Mouse (Mus musculus): ENCODE measurements around the gene Kcnk13. TPM values are rescaled to one million over a fixed set of nuclear protein-coding genes. Genes with fewer than 3 reads are reported as not detected.
A peak's percentile ranks its signal among the peaks of the same experiment; 100 is the strongest.

Gene Kcnk13
- polyA plus RNA-seq, 1 experiment from 2014 or later: 0.53 TPM

GRCm38 (mm10) chr12:100000381-100000780 lies 36.1 kb downstream of the Kcnk13 start:
- no peak overlapping the region for H3K9ac ChIP-seq (ENCODE audit: low read length)
- H3K36me3 ChIP-seq (ENCODE audit: control insufficient read depth, insufficient read depth, low read length): no peaks in the 10 kb centered on the region
- peaks cover 9% of the 10 kb centered on the region; the same call in 1 of the 2 replicates for H3K4me1 ChIP-seq (ENCODE audit: control insufficient read depth, insufficient read depth, low read length)
- H3K27me3 ChIP-seq (ENCODE audit: control insufficient read depth, insufficient read depth, low read length): no peaks in the 10 kb centered on the region
- H3K27ac ChIP-seq (ENCODE audit: low read length): no peak overlapping the region
- no peaks in the 10 kb centered on the region for H3K9me3 ChIP-seq (replicated peaks; ENCODE audit: control insufficient read depth, low read length)
- no peak overlapping the region for H3K4me3 ChIP-seq (replicated peaks; ENCODE audit: low read length)
- ATAC-seq (ENCODE audit: insufficient read depth, low FRiP score): no peak
- WGBS: 80% methylated on average over 7 of the region's 7 CpGs
- no peak overlapping the region for H3K4me2 ChIP-seq (ENCODE audit: low read depth, low read length)

DNA sequence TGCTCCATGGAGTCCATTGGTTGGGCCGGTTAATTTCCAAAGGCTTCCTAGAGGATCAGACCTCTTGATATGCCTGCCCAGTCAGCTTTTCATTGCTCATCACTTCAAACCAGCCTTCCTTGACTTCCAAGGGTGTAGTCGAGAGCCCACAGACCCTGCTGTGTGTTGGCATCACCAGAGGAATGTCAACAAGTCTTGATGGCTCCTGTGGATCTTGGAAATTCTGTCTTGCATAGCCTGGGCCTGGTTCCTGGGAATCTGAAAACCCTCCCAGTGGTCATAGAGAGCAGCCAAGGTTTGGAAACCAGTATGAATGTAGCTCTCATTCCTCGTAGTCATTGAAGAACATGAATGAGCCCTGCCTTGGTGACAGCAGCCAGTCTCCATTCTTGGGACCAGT lies 36.9 kb downstream of the Kcnk13 start:
- peaks cover 9% of the 10 kb centered on the region; the same call in 1 of the 2 replicates for H3K4me1 ChIP-seq (ENCODE audit: control insufficient read depth, insufficient read depth, low read length)
- no peaks in the 10 kb centered on the region for H3K9me3 ChIP-seq (replicated peaks; ENCODE audit: control insufficient read depth, low read length)
- 87% methylated on average over 3 of the region's 3 CpGs for WGBS
- no peak for ATAC-seq (ENCODE audit: insufficient read depth, low FRiP score)
- H3K9ac ChIP-seq (ENCODE audit: low read length): no peak overlapping the region
- H3K36me3 ChIP-seq (ENCODE audit: control insufficient read depth, insufficient read depth, low read length): no peaks in the 10 kb centered on the region
- H3K4me3 ChIP-seq (replicated peaks; ENCODE audit: low read length): no peak overlapping the region
- no peak overlapping the region for H3K27ac ChIP-seq (ENCODE audit: low read length)
- H3K27me3 ChIP-seq (ENCODE audit: control insufficient read depth, insufficient read depth, low read length): no peaks in the 10 kb centered on the region
- H3K4me2 ChIP-seq (ENCODE audit: low read depth, low read length): no peak overlapping the region

DNA sequence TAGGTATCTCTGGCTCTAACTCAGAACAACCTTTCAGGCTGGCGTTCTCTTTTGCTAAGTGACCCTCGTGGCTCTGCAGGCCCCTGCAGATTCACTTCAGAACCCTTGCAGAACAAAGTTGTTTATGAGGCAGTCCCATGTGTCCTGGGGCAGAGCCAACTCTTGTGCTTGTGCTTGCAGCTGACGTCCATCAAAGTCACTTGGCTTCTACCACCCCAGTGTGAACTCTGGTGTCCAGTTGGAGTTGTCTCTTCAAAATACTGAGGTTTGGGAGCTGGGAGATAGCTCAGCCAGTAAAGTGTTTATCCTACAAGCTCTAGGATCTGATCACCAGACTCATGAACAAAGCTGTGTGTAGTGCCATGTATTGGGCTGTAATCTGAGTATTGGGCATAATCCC lies 37.6 kb downstream of the Kcnk13 start:
- Histone ChIP-seq H3K4me1 (ENCODE audit: control insufficient read depth, insufficient read depth, low read length) (peaks cover 9% of the 10 kb centered on the region; the same call in 1 of the 2 replicates), H3K9ac (ENCODE audit: low read length) (no peak overlapping the region), H3K9me3 (replicated peaks; ENCODE audit: control insufficient read depth, low read length) (no peaks in the 10 kb centered on the region), H3K4me3 (replicated peaks; ENCODE audit: low read length) (no peak overlapping the region), H3K27ac (ENCODE audit: low read length) (no peak overlapping the region), H3K36me3 (ENCODE audit: control insufficient read depth, insufficient read depth, low read length) (no peaks in the 10 kb centered on the region), H3K27me3 (ENCODE audit: control insufficient read depth, insufficient read depth, low read length) (no peaks in the 10 kb centered on the region), H3K4me2 (ENCODE audit: low read depth, low read length) (no peak overlapping the region)
- ATAC-seq (ENCODE audit: insufficient read depth, low FRiP score): peak; percentile 25; the same call in 1 of the 2 replicates
- WGBS: 67% methylated on average over 3 of the region's 3 CpGs

DNA sequence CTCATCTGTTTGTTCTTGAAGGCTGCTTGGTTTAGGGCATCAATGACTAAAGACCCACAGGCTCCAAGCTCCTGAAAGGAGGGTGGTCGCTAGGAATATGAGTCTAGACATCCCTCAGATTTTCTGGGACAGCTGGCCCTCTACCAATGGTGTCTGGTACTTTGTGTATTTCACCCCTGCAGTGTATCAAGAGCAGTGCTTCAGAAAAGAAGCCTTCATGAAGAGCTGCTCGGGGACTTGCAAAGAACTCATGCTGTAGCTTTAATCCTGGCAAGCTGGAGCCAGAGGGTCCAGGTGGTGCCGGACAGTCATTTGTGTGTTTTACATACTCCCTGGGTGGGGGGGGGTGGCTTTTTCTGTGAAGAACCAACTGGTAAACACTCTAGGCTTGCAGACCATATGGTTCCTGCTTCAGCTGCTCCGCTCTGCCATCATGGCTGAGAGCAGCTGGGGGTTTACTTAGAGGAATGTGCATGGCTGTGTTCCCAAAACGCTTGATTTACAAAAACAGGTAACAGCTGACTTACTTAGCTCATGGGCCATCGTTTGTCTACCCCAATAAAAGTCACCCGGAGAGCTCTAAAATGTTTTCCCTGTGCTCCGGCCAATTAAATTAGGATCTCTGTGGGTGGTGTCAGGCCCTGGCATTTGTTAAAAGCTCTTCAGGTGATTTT lies 38.8 kb downstream of the Kcnk13 start:
- Histone ChIP-seq H3K27ac (ENCODE audit: low read length) (no peak overlapping the region), H3K9ac (ENCODE audit: low read length) (no peak overlapping the region), H3K36me3 (ENCODE audit: control insufficient read depth, insufficient read depth, low read length) (no peaks in the 10 kb centered on the region), H3K4me3 (replicated peaks; ENCODE audit: low read length) (no peak overlapping the region), H3K9me3 (replicated peaks; ENCODE audit: control insufficient read depth, low read length) (no peaks in the 10 kb centered on the region), H3K27me3 (ENCODE audit: control insufficient read depth, insufficient read depth, low read length) (no peaks in the 10 kb centered on the region), H3K4me1 (ENCODE audit: control insufficient read depth, insufficient read depth, low read length) (peaks cover 9% of the 10 kb centered on the region; the same call in 1 of the 2 replicates), H3K4me2 (ENCODE audit: low read depth, low read length) (no peak overlapping the region)
- ATAC-seq (ENCODE audit: insufficient read depth, low FRiP score): peak; percentile 33; the same call in 1 of the 2 replicates
- WGBS: 36% methylated on average over 8 of the region's 8 CpGs

- Histone ChIP-seq H3K27me3 (ENCODE audit: control insufficient read depth, insufficient read depth, low read length) (no peaks in the 10 kb centered on the region), H3K4me2 (ENCODE audit: low read depth, low read length) (no peak overlapping the region), H3K4me3 (replicated peaks; ENCODE audit: low read length) (no peak overlapping the region), H3K4me1 (ENCODE audit: control insufficient read depth, insufficient read depth, low read length) (peaks cover 9% of the 10 kb centered on the region; the same call in 1 of the 2 replicates), H3K9me3 (replicated peaks; ENCODE audit: control insufficient read depth, low read length) (no peaks in the 10 kb centered on the region), H3K36me3 (ENCODE audit: control insufficient read depth, insufficient read depth, low read length) (no peaks in the 10 kb centered on the region), H3K9ac (ENCODE audit: low read length) (no peak overlapping the region), H3K27ac (ENCODE audit: low read length) (no peak overlapping the region)
- 87% methylated on average over 5 of the region's 5 CpGs for WGBS
- ATAC-seq (ENCODE audit: insufficient read depth, low FRiP score): no peak
Observed at GRCm38 (mm10) chr12:100005285-100005684, 41.0 kb downstream of the Kcnk13 start.

DNA sequence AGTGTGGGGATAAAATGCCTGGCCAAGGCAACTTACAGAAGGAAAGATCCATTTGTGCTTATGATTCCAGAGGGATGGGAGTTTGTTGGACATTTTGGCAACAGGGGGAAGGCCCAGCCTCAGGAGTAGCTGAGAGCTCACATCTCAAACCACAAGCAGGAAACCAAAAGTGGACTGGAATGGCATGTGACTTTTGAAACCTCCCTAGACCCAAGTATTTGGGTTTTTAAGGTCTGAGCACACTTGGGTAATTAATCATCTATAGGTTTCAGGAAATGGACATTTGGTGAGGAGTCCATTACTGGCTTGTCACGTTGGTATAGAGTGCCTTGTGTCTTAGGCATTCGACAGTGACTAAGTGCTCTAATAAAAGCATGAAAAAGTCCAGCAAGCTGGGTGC lies 42.4 kb downstream of the Kcnk13 start:
- Histone ChIP-seq H3K27ac (ENCODE audit: low read length) (no peak overlapping the region), H3K4me3 (replicated peaks; ENCODE audit: low read length) (no peak overlapping the region), H3K9me3 (replicated peaks; ENCODE audit: control insufficient read depth, low read length) (no peaks in the 10 kb centered on the region), H3K27me3 (ENCODE audit: control insufficient read depth, insufficient read depth, low read length) (no peaks in the 10 kb centered on the region), H3K4me1 (ENCODE audit: control insufficient read depth, insufficient read depth, low read length) (peaks cover 9% of the 10 kb centered on the region; the same call in 1 of the 2 replicates), H3K36me3 (ENCODE audit: control insufficient read depth, insufficient read depth, low read length) (no peaks in the 10 kb centered on the region), H3K4me2 (ENCODE audit: low read depth, low read length) (no peak overlapping the region), H3K9ac (ENCODE audit: low read length) (no peak overlapping the region)
- ATAC-seq (ENCODE audit: insufficient read depth, low FRiP score): no peak
- WGBS: 54% methylated on average over 2 of the region's 2 CpGs

DNA sequence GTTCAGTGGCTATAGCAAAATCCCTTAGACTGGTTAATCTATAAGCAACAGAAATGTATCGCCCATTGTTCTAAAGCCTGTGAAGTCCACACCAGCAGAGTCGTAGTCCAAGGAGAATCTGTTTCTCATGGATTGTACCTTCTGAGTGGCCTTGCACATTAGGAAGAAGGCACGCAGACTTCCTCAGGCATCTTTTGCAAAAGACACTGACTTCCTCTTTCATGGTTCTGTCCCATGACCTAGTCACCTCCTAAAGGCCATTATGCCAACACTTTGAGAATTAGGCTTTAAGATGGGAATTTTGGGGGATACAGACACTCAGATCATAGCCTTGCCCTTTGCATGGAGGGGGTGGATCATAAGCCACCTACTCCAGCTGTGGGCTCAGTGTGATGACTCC lies 48.5 kb downstream of the Kcnk13 start:
- no peak overlapping the region for H3K9ac ChIP-seq (ENCODE audit: low read length)
- 76% methylated on average over 3 of the region's 3 CpGs for WGBS
- no peak overlapping the region for H3K4me2 ChIP-seq (ENCODE audit: low read depth, low read length)
- H3K36me3 ChIP-seq (ENCODE audit: control insufficient read depth, insufficient read depth, low read length): no peaks in the 10 kb centered on the region
- no peaks in the 10 kb centered on the region for H3K9me3 ChIP-seq (replicated peaks; ENCODE audit: control insufficient read depth, low read length)
- no peak overlapping the region for H3K4me3 ChIP-seq (replicated peaks; ENCODE audit: low read length)
- H3K4me1 ChIP-seq (ENCODE audit: control insufficient read depth, insufficient read depth, low read length): no peaks in the 10 kb centered on the region
- no peaks in the 10 kb centered on the region for H3K27me3 ChIP-seq (ENCODE audit: control insufficient read depth, insufficient read depth, low read length)
- no peak for ATAC-seq (ENCODE audit: insufficient read depth, low FRiP score)
- no peak overlapping the region for H3K27ac ChIP-seq (ENCODE audit: low read length)

- Histone ChIP-seq H3K9ac (ENCODE audit: low read length) (no peak overlapping the region), H3K27me3 (ENCODE audit: control insufficient read depth, insufficient read depth, low read length) (no peaks in the 10 kb centered on the region), H3K27ac (ENCODE audit: low read length) (no peak overlapping the region), H3K9me3 (replicated peaks; ENCODE audit: control insufficient read depth, low read length) (no peaks in the 10 kb centered on the region), H3K4me1 (ENCODE audit: control insufficient read depth, insufficient read depth, low read length) (no peaks in the 10 kb centered on the region), H3K36me3 (ENCODE audit: control insufficient read depth, insufficient read depth, low read length) (no peaks in the 10 kb centered on the region), H3K4me3 (replicated peaks; ENCODE audit: low read length) (no peak overlapping the region), H3K4me2 (ENCODE audit: low read depth, low read length) (no peak overlapping the region)
- no peak for ATAC-seq (ENCODE audit: insufficient read depth, low FRiP score)
- WGBS: 70% methylated on average over 5 of the region's 5 CpGs
Observed at GRCm38 (mm10) chr12:100015146-100015545, 50.8 kb downstream of the Kcnk13 start.

DNA sequence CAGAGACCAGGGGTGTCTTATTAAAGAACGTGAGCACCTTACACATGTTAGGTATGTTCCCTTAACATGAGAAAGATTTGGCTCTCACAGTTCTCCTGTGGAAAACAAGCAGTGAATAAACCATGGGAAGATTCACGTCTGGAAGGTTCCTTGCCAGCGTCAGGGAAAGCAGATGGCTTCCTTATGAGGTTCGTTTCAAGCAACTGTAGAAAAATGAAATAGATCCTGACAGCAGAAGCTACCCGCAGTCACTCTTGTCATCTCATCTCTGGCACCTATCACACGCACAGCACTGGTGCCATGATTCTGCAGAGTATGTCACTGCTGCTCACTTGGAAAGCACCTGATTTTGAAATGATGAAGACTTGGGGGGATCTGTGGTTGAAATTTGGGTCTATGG lies 53.4 kb downstream of the Kcnk13 start:
- Histone ChIP-seq H3K4me1 (ENCODE audit: control insufficient read depth, insufficient read depth, low read length) (no peaks in the 10 kb centered on the region), H3K4me2 (ENCODE audit: low read depth, low read length) (no peak overlapping the region), H3K36me3 (ENCODE audit: control insufficient read depth, insufficient read depth, low read length) (no peaks in the 10 kb centered on the region), H3K4me3 (replicated peaks; ENCODE audit: low read length) (no peak overlapping the region), H3K9ac (ENCODE audit: low read length) (no peak overlapping the region), H3K9me3 (replicated peaks; ENCODE audit: control insufficient read depth, low read length) (no peaks in the 10 kb centered on the region), H3K27ac (ENCODE audit: low read length) (no peak overlapping the region), H3K27me3 (ENCODE audit: control insufficient read depth, insufficient read depth, low read length) (no peaks in the 10 kb centered on the region)
- 79% methylated on average over 6 of the region's 6 CpGs for WGBS
- no peak for ATAC-seq (ENCODE audit: insufficient read depth, low FRiP score)

Measured in stomach, embryonic 16.5 days (tissue).